Mouse (Mus musculus) megakaryocyte, embryonic 14.5 days (primary cell): Measurements from ENCODE around the gene Teddm1a.

ENCODE experiments used
- FLI1 ChIP-seq: IDR thresholded peaks from 2 replicates; pipeline ENCODE4 v1.6.1; 2012; ENCODE audit warnings: low read length, inconsistent platforms, mixed read lengths
- GATA1 ChIP-seq: IDR thresholded peaks from 3 replicates; pipeline ENCODE4 v1.6.1; 2012; ENCODE audit warnings: mixed read lengths, low read length, inconsistent platforms, borderline replicate concordance

GRCm38 (mm10) chr1:153922571-153923021 is 31.1 kb downstream of the Teddm1a start:
- TF ChIP-seq GATA1: no peak
- no peak for TF ChIP-seq FLI1
